In genomic region chr10:87913852-87914251, GRCm38 (mm10) we compare ENCODE assay signal across 28 mouse cellular contexts. TPM values are rescaled to one million over a fixed set of nuclear protein-coding genes. Genes with fewer than 3 reads are reported as not detected.
"Had no signal": no experiment of that assay in that cellular context is flagged by ENCODE, and none has a peak within 500 bp of the region (broad histone marks: within the 10 kb centered on the region; RNA-seq: fewer than 3 reads in every experiment).

No protein-coding gene starts in this region.

- H3K27ac ChIP-seq: embryonic facial prominence, embryonic 10.5 days; embryonic facial prominence, embryonic 12.5 days; embryonic facial prominence, embryonic 13.5 days; embryonic facial prominence, embryonic 15.5 days; forebrain, embryonic 10.5 days; forebrain, embryonic 12.5 days; forebrain, embryonic 13.5 days; forebrain, embryonic 15.5 days; gastrocnemius, adult 2 months; heart, adult 2 months had no signal

- DNase-seq: cerebellum, adult 2 months; cerebellum, adult 8-10 months; cerebellum, adult 9-10 months; cerebellum, adult 9-11 months; cerebellum, postnatal 10 days; cerebellum, postnatal 14 days; cerebellum, postnatal 25 days; cerebellum, postnatal 36 days; embryo, embryonic 11 days; forebrain, postnatal 0 days; gastrocnemius, adult 2 months; gastrocnemius, postnatal 10 days; gastrocnemius, postnatal 14 days; gastrocnemius, postnatal 25 days; gastrocnemius, postnatal 36 days; heart, adult 2 months had no signal

- ATAC-seq: forebrain, embryonic 13.5 days; forebrain, embryonic 14.5 days; forebrain, embryonic 15.5 days; forebrain, embryonic 16.5 days; forebrain, postnatal 0 days had no signal

- H3K27me3 ChIP-seq: embryonic facial prominence, embryonic 12.5 days; embryonic facial prominence, embryonic 13.5 days; embryonic facial prominence, embryonic 15.5 days; forebrain, embryonic 12.5 days; forebrain, embryonic 13.5 days; forebrain, embryonic 15.5 days had no signal

- H3K4me2 ChIP-seq: embryonic facial prominence, embryonic 12.5 days; embryonic facial prominence, embryonic 13.5 days; embryonic facial prominence, embryonic 15.5 days; forebrain, embryonic 12.5 days; forebrain, embryonic 13.5 days; forebrain, embryonic 15.5 days had no signal

- H3K9me3 ChIP-seq: embryonic facial prominence, embryonic 10.5 days; embryonic facial prominence, embryonic 12.5 days; embryonic facial prominence, embryonic 13.5 days; embryonic facial prominence, embryonic 15.5 days; forebrain, embryonic 10.5 days; forebrain, embryonic 12.5 days; forebrain, embryonic 13.5 days; forebrain, embryonic 15.5 days had no signal

- H3K9ac ChIP-seq: embryonic facial prominence, embryonic 12.5 days; embryonic facial prominence, embryonic 13.5 days; embryonic facial prominence, embryonic 15.5 days; forebrain, embryonic 12.5 days; forebrain, embryonic 13.5 days; forebrain, embryonic 15.5 days; forebrain, postnatal 0 days had no signal

- H3K36me3 ChIP-seq: embryonic facial prominence, embryonic 12.5 days; embryonic facial prominence, embryonic 15.5 days; forebrain, embryonic 10.5 days; forebrain, embryonic 12.5 days; forebrain, embryonic 15.5 days had no signal

- H3K4me1 ChIP-seq: embryonic facial prominence, embryonic 12.5 days; embryonic facial prominence, embryonic 13.5 days; embryonic facial prominence, embryonic 15.5 days; forebrain, embryonic 10.5 days; forebrain, embryonic 12.5 days; forebrain, embryonic 13.5 days; forebrain, embryonic 15.5 days had no signal

- H3K4me3 ChIP-seq: embryonic facial prominence, embryonic 10.5 days; embryonic facial prominence, embryonic 12.5 days; embryonic facial prominence, embryonic 13.5 days; embryonic facial prominence, embryonic 15.5 days; erythroblast, embryonic 14.5 days; forebrain, embryonic 10.5 days; forebrain, embryonic 12.5 days; forebrain, embryonic 13.5 days; forebrain, embryonic 15.5 days; gastrocnemius, adult 2 months; heart, adult 2 months had no signal

RNA-seq across cellular contexts. Expression of gene Igf1, which starts 55.8 kb away (rescaled TPM):
- total RNA-seq: granulocyte monocyte progenitor cell, adult 5-6 weeks had no signal
